Mouse (Mus musculus): Measurements from ENCODE around the gene Whrn. TPM values are rescaled to one million over a fixed set of nuclear protein-coding genes. Genes with fewer than 3 reads are reported as not detected.

Gene Whrn
- polyA plus RNA-seq, 1 experiment from 2014 or later, result 5.0 TPM

DNA sequence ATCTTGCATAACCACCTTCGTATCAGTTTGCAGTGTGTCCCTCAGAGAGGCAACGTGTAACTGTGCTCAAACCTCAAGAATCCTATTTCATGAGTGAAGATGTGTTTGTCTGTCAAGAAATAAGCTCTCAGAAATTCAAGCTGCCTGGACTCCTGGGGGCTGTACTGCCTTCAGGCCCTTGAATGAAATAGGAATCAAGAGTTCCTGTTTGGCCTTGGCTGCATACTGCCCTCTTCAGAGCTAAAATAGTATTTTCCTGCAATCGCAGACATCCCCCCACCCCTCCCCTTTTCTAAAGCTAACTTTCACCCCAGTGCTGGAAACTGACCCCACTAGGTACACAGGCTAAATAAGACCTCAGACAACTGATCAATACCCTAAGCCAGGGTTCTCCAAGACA is 2.6 kb upstream of the Whrn start:
- Histone ChIP-seq H3K36me3 (ENCODE audit: control insufficient read depth, insufficient read depth, low read length) (no peaks in the 10 kb centered on the region), H3K27ac (ENCODE audit: low read depth, low read length) (no peak overlapping the region), H3K9ac (ENCODE audit: low read depth, low read length) (no peak overlapping the region), H3K9me3 (ENCODE audit: control insufficient read depth, low read length) (no peaks in the 10 kb centered on the region), H3K4me3 (ENCODE audit: low read length) (no peak overlapping the region), H3K27me3 (replicated peaks; ENCODE audit: control insufficient read depth, insufficient read depth, low read length) (0 out of 2 replicates have a peak, but pooled peaks cover 2% of the 10 kb centered on the region), H3K4me1 (ENCODE audit: control insufficient read depth, insufficient read depth, low read depth, low read length) (peaks cover 17% of the 10 kb centered on the region), H3K4me2 (ENCODE audit: low read length) (no peak overlapping the region)
- 30% methylated on average over 3 of the region's 3 CpGs for WGBS
- ATAC-seq, result no peak

- Histone ChIP-seq H3K9me3 (ENCODE audit: control insufficient read depth, low read length) (no peaks in the 10 kb centered on the region), H3K27ac (ENCODE audit: low read depth, low read length) (no peak overlapping the region; the same call in 1 of the 2 replicates), H3K9ac (ENCODE audit: low read depth, low read length) (peak overlapping the region; percentile 72), H3K27me3 (replicated peaks; ENCODE audit: control insufficient read depth, insufficient read depth, low read length) (0 out of 2 replicates have a peak, but pooled peaks cover 2% of the 10 kb centered on the region), H3K4me1 (ENCODE audit: control insufficient read depth, insufficient read depth, low read depth, low read length) (peaks cover 22% of the 10 kb centered on the region), H3K36me3 (ENCODE audit: control insufficient read depth, insufficient read depth, low read length) (no peaks in the 10 kb centered on the region), H3K4me3 (ENCODE audit: low read length) (peak overlapping the region; percentile 77), H3K4me2 (ENCODE audit: low read length) (peak overlapping the region; percentile 93)
- WGBS, result 11% methylated on average over 5 of the region's 6 CpGs
- 0 out of 2 replicates have a peak, but pooled peaks have one; percentile 24 for ATAC-seq
Observed at GRCm38 (mm10) chr4:63496312-63496711, 521 bp upstream of the Whrn start.

DNA sequence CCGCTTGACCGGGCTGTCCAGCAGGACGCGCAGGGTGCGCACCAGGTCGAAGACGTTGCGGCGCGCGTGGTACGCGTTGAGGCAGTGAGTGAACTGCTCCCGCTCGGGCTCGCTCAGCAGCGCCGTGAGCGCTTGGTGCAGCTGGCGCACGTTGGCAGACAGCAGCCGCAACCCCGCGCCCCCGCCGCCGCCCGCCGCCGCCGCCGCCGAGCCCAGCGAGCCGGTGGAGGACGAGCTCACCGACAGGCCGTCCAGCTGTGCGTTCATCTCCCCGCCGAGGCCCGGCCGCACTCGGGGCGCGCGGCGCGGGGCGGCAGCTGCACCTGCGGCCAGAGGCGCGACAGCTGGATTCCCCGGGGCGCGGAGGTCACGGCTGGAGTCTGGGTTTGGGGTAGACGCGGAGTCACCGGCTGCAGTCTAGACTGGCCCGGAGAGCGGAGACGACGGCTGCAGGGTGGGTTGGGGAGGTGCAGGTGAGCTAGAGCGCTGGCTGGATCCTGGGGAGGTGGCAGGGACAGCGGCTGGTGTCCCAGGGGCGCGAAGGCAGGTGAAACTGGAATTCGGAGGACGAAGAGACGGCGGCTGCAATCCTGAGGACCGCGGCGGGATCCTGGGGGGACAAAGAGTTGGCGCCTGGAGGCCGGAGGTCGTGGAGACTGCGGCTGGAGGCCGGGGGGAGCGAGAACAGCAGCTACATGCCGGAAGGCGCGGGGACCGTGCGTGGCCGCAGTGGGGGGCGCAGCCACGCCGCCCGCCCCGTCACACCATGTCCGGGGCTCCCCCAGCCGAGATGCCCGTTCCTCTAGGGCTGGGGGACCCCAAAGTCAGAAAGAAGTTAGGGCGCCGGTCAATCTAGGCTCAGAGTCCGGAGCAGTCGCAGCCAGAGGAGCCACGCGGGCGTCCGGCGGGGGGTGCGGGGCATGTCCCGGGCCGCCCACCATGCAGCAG is 550 bp downstream of the Whrn start:
- H3K4me1 ChIP-seq (ENCODE audit: control insufficient read depth, insufficient read depth, low read depth, low read length), result peaks cover 23% of the 10 kb centered on the region
- H3K27ac ChIP-seq (ENCODE audit: low read depth, low read length), result no peak overlapping the region; the same call in 1 of the 2 replicates
- under 1% methylated on average over 78 of the region's 107 CpGs for WGBS

DNA sequence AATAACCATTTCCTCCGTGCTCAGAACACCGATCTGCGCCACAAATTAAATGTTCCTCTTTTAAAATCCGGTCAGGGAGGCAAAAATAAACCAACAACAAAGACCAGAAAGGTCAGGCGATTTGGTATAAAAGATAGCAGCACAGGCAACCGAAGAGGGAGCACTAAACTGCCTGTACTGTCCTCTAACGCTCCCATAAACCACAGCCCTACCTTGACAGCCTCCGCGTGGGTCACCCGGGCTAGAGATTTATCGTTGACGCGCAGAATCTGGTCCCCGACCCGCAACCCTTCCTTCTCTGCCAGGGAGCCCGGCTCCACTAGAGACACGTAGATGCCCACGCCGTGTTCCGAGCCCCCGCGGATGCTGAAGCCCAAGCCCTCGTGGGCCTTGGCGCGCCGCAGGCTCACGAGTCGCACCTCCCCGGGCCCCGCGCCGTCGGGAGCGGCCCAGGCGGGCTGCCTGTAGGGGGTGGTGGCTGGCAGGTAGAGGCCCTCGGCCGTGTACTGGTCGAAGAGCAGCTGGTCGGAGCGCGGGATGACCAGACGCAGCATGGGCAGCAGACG is 1.3 kb downstream of the Whrn start:
- Histone ChIP-seq H3K4me2 (ENCODE audit: low read length) (peak overlapping the region; percentile 93), H3K27me3 (replicated peaks; ENCODE audit: control insufficient read depth, insufficient read depth, low read length) (0 out of 2 replicates have a peak, but pooled peaks cover 2% of the 10 kb centered on the region), H3K9ac (ENCODE audit: low read depth, low read length) (peak overlapping the region; percentile 72), H3K27ac (ENCODE audit: low read depth, low read length) (no peak overlapping the region), H3K4me3 (ENCODE audit: low read length) (peak overlapping the region; percentile 77), H3K9me3 (ENCODE audit: control insufficient read depth, low read length) (no peaks in the 10 kb centered on the region), H3K36me3 (ENCODE audit: control insufficient read depth, insufficient read depth, low read length) (no peaks in the 10 kb centered on the region), H3K4me1 (ENCODE audit: control insufficient read depth, insufficient read depth, low read depth, low read length) (peaks cover 25% of the 10 kb centered on the region)
- 3% methylated on average over 40 of the region's 43 CpGs for WGBS
- peak; percentile 1; the same call in 1 of the 2 replicates for ATAC-seq

More for the DNA sequence above, 550 bp downstream of the Whrn start:
- Histone ChIP-seq H3K27me3 (replicated peaks; ENCODE audit: control insufficient read depth, insufficient read depth, low read length) (0 out of 2 replicates have a peak, but pooled peaks cover 2% of the 10 kb centered on the region), H3K4me3 (ENCODE audit: low read length) (peak overlapping the region; percentile 77), H3K4me2 (ENCODE audit: low read length) (peak overlapping the region; percentile 93), H3K9ac (ENCODE audit: low read depth, low read length) (peak overlapping the region; percentile 72), H3K36me3 (ENCODE audit: control insufficient read depth, insufficient read depth, low read length) (no peaks in the 10 kb centered on the region), H3K9me3 (ENCODE audit: control insufficient read depth, low read length) (no peaks in the 10 kb centered on the region)
- peak; percentile 63 for ATAC-seq

GRCm38 (mm10) chr4:63493351-63494121 is 2.3 kb downstream of the Whrn start:
- no peak; the same call in 1 of the 2 replicates for ATAC-seq
- Histone ChIP-seq H3K4me3 (ENCODE audit: low read length) (peak overlapping the region; percentile 77), H3K27me3 (replicated peaks; ENCODE audit: control insufficient read depth, insufficient read depth, low read length) (0 out of 2 replicates have a peak, but pooled peaks cover 2% of the 10 kb centered on the region), H3K27ac (ENCODE audit: low read depth, low read length) (no peak overlapping the region), H3K4me1 (ENCODE audit: control insufficient read depth, insufficient read depth, low read depth, low read length) (peaks cover 25% of the 10 kb centered on the region), H3K36me3 (ENCODE audit: control insufficient read depth, insufficient read depth, low read length) (no peaks in the 10 kb centered on the region), H3K9me3 (ENCODE audit: control insufficient read depth, low read length) (no peaks in the 10 kb centered on the region), H3K4me2 (ENCODE audit: low read length) (peak overlapping the region; percentile 93), H3K9ac (ENCODE audit: low read depth, low read length) (no peak overlapping the region)
- WGBS, result 32% methylated on average over 9 of the region's 9 CpGs

DNA sequence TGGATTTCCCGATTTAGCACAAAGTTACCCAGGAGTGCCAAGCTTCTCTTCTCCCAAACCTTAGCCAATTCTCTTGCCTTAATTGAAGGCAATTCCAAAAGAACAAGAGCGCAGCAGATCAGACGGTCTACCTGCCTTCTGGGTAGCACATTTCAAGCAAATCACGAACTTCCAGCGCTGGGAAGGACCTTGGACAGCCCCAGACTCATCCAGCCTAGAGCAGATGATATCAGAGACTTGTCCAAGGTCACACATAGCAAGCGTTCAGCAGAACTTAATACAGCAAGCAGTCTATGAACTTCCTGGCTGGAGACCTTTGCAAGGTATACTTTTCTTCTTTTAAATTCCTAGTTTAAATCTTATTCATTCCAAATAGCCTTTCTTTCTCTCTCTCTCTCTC is 4.3 kb downstream of the Whrn start:
- peaks cover 27% of the 10 kb centered on the region for H3K4me1 ChIP-seq (ENCODE audit: control insufficient read depth, insufficient read depth, low read depth, low read length)
- no peak overlapping the region for H3K27ac ChIP-seq (ENCODE audit: low read depth, low read length)
- H3K36me3 ChIP-seq (ENCODE audit: control insufficient read depth, insufficient read depth, low read length), result no peaks in the 10 kb centered on the region
- no peak for ATAC-seq
- H3K4me2 ChIP-seq (ENCODE audit: low read length), result no peak overlapping the region
- no peak overlapping the region for H3K9ac ChIP-seq (ENCODE audit: low read depth, low read length)
- H3K9me3 ChIP-seq (ENCODE audit: control insufficient read depth, low read length), result no peaks in the 10 kb centered on the region
- no peak overlapping the region for H3K4me3 ChIP-seq (ENCODE audit: low read length)
- WGBS, result 80% methylated on average over 6 of the region's 6 CpGs
- H3K27me3 ChIP-seq (replicated peaks; ENCODE audit: control insufficient read depth, insufficient read depth, low read length), result 0 out of 2 replicates have a peak, but pooled peaks cover 2% of the 10 kb centered on the region

GRCm38 (mm10) chr4:63490146-63490545 is 5.6 kb downstream of the Whrn start:
- Histone ChIP-seq H3K4me2 (ENCODE audit: low read length) (no peak overlapping the region), H3K4me1 (ENCODE audit: control insufficient read depth, insufficient read depth, low read depth, low read length) (peaks cover 22% of the 10 kb centered on the region), H3K9ac (ENCODE audit: low read depth, low read length) (no peak overlapping the region), H3K27me3 (replicated peaks; ENCODE audit: control insufficient read depth, insufficient read depth, low read length) (no peaks in the 10 kb centered on the region), H3K9me3 (ENCODE audit: control insufficient read depth, low read length) (no peaks in the 10 kb centered on the region), H3K36me3 (ENCODE audit: control insufficient read depth, insufficient read depth, low read length) (no peaks in the 10 kb centered on the region), H3K4me3 (ENCODE audit: low read length) (no peak overlapping the region), H3K27ac (ENCODE audit: low read depth, low read length) (no peak overlapping the region)
- WGBS, result 44% methylated on average over 3 of the region's 3 CpGs
- no peak for ATAC-seq

GRCm38 (mm10) chr4:63489676-63490075 is 6.1 kb downstream of the Whrn start:
- Histone ChIP-seq H3K9ac (ENCODE audit: low read depth, low read length) (no peak overlapping the region), H3K9me3 (ENCODE audit: control insufficient read depth, low read length) (no peaks in the 10 kb centered on the region), H3K36me3 (ENCODE audit: control insufficient read depth, insufficient read depth, low read length) (no peaks in the 10 kb centered on the region), H3K4me2 (ENCODE audit: low read length) (no peak overlapping the region), H3K4me3 (ENCODE audit: low read length) (no peak overlapping the region), H3K27me3 (replicated peaks; ENCODE audit: control insufficient read depth, insufficient read depth, low read length) (no peaks in the 10 kb centered on the region), H3K27ac (ENCODE audit: low read depth, low read length) (no peak overlapping the region), H3K4me1 (ENCODE audit: control insufficient read depth, insufficient read depth, low read depth, low read length) (peaks cover 18% of the 10 kb centered on the region)
- WGBS, result 72% methylated on average over 10 of the region's 10 CpGs
- no peak for ATAC-seq
